Mouse (Mus musculus): ENCODE results near the gene Ergic1. TPM values are rescaled to one million over a fixed set of nuclear protein-coding genes. Genes with fewer than 3 reads are reported as not detected.

The Ergic1 gene
- polyA plus RNA-seq, 1 experiment: 39.2 TPM

GRCm38 (mm10) chr17:26681276-26681675 is 120.0 kb downstream of the Ergic1 start:
- TF ChIP-seq CTCF (IDR thresholded peaks at IDR 0.05; ENCODE audit: extremely low read depth, insufficient read depth, insufficient read length, insufficient replicate concordance): no peak
- TF ChIP-seq POLR2A (IDR thresholded peaks at IDR 0.05; ENCODE audit: low read depth, low read length): no peak
- peaks cover 12% of the 10 kb centered on the region for H3K36me3 ChIP-seq (ENCODE audit: control insufficient read depth, insufficient read depth, low read length)
- 91% methylated on average over 6 of the region's 6 CpGs for whole genome bisulfite sequencing

DNA sequence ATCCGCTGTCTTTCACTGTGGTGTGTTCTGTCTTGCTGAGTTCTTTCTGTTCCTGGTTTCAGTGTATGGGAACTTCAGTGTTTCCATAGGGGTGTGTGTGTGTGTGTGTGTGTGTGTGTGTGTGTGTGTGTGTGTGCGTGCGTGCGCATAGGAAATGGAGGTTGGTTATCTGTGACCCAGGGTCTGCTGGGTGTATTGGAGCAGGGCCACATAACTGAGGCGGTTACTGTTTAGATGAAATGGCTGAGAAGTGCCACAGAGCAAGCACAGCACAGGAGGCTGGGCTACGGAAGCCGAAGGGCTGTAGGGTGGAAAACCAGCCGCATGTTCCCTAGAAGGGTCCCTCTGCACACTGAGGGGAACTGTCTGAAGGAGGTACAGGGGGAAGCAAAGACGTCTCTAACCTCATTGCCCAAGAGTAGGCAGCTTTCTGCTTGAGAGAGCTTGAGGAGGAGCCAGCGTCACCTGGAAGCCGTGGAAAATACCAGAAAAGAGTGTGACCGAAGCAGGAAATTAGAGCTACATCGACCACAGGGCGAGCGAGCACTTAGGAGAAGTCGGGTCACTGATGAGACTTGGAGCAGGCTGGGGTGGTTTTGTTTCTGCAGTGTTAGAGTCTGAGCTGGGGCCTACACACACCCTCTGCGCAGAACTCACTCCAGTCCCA is 125.2 kb downstream of the Ergic1 start:
- no peak for DNase-seq (ENCODE audit: low read depth in 1 of 2, low spot score in 2 of 2)
- TF ChIP-seq POLR2A (IDR thresholded peaks at IDR 0.05; ENCODE audit: low read depth, low read length) (no peak), CTCF (IDR thresholded peaks at IDR 0.05; ENCODE audit: extremely low read depth, insufficient read depth, insufficient read length, insufficient replicate concordance) (no peak)
- WGBS: 71% methylated on average over 17 of the region's 17 CpGs

More at GRCm38 (mm10) chr17:26681276-26681675, 120.0 kb downstream of the Ergic1 start:
- DNase-seq (ENCODE audit: low read depth in 1 of 2, low spot score in 2 of 2): no peak
- Histone ChIP-seq H3K27me3 (ENCODE audit: control insufficient read depth, insufficient read depth, low read length) (no peaks in the 10 kb centered on the region), H3K27ac (ENCODE audit: insufficient read depth, low read length) (no peak overlapping the region), H3K4me3 (ENCODE audit: extremely low read depth, insufficient read depth, insufficient read length) (no peak overlapping the region), H3K4me1 (ENCODE audit: control insufficient read depth, insufficient read depth, insufficient read length) (peaks cover 3% of the 10 kb centered on the region; the same call in 1 of the 2 replicates)

DNA sequence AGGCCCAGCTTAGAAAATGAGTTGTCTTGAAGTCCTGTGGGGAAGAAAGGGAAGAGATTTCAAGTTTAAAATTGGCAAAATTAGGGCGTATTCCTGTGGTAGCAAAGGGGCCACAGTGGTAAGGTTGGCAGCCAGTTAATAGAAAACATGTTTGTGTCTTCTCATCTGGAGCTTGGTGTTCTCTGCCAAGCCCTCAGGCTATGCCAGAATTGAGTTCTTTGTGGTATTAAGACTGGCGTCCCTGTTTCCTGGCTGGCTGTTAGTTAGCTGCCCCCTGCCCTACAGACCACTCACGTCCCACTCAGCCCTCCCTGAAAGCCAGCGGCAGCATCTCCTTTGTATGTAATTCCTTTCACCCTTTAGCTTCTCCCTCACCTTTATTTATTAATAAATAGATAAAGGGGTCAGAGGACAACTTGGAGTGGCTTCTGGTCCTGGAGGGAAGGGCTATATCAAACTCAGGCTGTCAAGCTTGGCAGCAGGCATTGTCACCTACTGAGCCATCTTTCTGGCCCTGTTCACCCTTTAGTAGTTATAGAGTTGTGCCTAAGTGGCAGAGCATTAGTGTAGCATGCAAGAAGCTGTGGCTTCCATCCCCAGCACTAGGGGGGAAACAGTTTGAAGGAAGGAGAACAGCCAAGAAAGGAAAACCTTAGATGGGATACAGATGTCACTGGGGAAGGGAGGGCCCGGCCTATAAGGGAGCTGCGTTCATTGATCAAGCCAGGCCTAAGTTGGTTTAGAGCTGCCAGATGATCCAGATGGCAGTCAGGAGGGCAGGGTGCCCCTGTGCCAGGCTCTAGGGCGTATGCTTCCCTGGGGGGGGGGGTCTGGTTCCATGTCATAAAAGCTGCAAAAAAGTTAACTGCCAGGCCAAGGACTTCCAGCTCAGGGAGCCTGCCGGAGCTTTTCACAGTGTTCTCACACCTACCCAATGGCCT is 127.8 kb downstream of the Ergic1 start:
- TF ChIP-seq POLR2A (IDR thresholded peaks at IDR 0.05; ENCODE audit: low read depth, low read length) (no peak), CTCF (IDR thresholded peaks at IDR 0.05; ENCODE audit: extremely low read depth, insufficient read depth, insufficient read length, insufficient replicate concordance) (no peak)
- no peak for DNase-seq (ENCODE audit: low read depth in 1 of 2, low spot score in 2 of 2)
- H3K4me3 ChIP-seq (ENCODE audit: extremely low read depth, insufficient read depth, insufficient read length): no peak overlapping the region
- H3K27me3 ChIP-seq (ENCODE audit: control insufficient read depth, insufficient read depth, low read length): no peaks in the 10 kb centered on the region
- 84% methylated on average over 8 of the region's 8 CpGs for WGBS
- H3K27ac ChIP-seq (ENCODE audit: insufficient read depth, low read length): no peak overlapping the region
- H3K4me1 ChIP-seq (ENCODE audit: control insufficient read depth, insufficient read depth, insufficient read length): no peaks in the 10 kb centered on the region; the same call in 1 of the 2 replicates
- H3K36me3 ChIP-seq (ENCODE audit: control insufficient read depth, insufficient read depth, low read length): peaks cover 8% of the 10 kb centered on the region; the same call in 1 of the 2 replicates

More for the DNA sequence above, 125.2 kb downstream of the Ergic1 start:
- no peaks in the 10 kb centered on the region for H3K4me1 ChIP-seq (ENCODE audit: control insufficient read depth, insufficient read depth, insufficient read length)
- no peak overlapping the region for H3K4me3 ChIP-seq (ENCODE audit: extremely low read depth, insufficient read depth, insufficient read length)
- peaks cover 9% of the 10 kb centered on the region; the same call in 1 of the 2 replicates for H3K36me3 ChIP-seq (ENCODE audit: control insufficient read depth, insufficient read depth, low read length)
- no peaks in the 10 kb centered on the region for H3K27me3 ChIP-seq (ENCODE audit: control insufficient read depth, insufficient read depth, low read length)
- H3K27ac ChIP-seq (ENCODE audit: insufficient read depth, low read length): no peak overlapping the region

DNA sequence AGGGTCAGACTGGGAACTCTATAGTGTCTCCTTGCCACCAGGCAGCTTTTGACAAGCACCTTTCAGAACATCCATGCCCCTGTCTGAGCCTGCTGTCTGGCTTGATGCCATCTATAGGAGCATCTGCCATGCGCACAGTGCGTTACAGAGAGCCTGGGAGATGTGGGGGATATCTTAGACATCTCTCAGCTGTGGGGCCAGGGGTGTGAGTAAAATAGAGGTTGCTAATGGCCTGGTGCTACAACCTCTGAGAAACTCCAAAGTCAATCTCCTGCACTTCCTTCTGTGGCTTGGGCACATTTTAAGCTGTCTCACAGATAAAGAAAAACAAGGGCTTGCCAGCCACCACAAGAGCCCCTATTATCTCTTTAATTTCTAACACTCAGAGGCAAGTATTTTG is 128.5 kb downstream of the Ergic1 start:
- Histone ChIP-seq H3K27ac (ENCODE audit: insufficient read depth, low read length) (no peak overlapping the region), H3K4me1 (ENCODE audit: control insufficient read depth, insufficient read depth, insufficient read length) (no peaks in the 10 kb centered on the region; the same call in 1 of the 2 replicates)

DNA sequence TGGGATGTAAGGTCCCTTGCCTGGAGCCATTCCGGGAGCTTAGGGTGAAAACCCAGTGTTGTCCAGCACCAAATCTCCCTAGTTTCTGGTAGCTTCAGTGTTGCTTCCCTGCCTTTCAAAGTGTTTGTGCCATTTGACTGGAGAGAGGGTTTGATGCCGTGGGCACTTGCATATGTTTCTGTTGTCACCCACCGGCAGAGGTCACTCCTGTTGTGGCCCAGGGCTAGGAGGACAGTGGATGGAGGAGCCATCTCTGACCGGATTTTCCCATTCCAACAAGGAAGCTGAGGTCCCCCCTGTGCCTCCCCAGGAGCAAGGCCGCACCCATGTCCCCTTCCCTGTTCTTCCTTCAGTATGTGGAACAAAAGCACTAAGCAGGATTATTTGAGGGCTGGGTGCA is 128.9 kb downstream of the Ergic1 start:
- H3K27me3 ChIP-seq (ENCODE audit: control insufficient read depth, insufficient read depth, low read length): no peaks in the 10 kb centered on the region
- peaks cover 2% of the 10 kb centered on the region; the same call in 1 of the 2 replicates for H3K36me3 ChIP-seq (ENCODE audit: control insufficient read depth, insufficient read depth, low read length)
- 92% methylated on average over 5 of the region's 5 CpGs for WGBS
- H3K4me1 ChIP-seq (ENCODE audit: control insufficient read depth, insufficient read depth, insufficient read length): no peaks in the 10 kb centered on the region; the same call in 1 of the 2 replicates
- DNase-seq (ENCODE audit: low read depth in 1 of 2, low spot score in 2 of 2): no peak
- H3K4me3 ChIP-seq (ENCODE audit: extremely low read depth, insufficient read depth, insufficient read length): no peak overlapping the region
- no peak for TF ChIP-seq POLR2A (IDR thresholded peaks at IDR 0.05; ENCODE audit: low read depth, low read length)
- no peak for TF ChIP-seq CTCF (IDR thresholded peaks at IDR 0.05; ENCODE audit: extremely low read depth, insufficient read depth, insufficient read length, insufficient replicate concordance)
- no peak overlapping the region for H3K27ac ChIP-seq (ENCODE audit: insufficient read depth, low read length)

More for the DNA sequence above, 128.5 kb downstream of the Ergic1 start:
- DNase-seq (ENCODE audit: low read depth in 1 of 2, low spot score in 2 of 2): no peak
- peaks cover 2% of the 10 kb centered on the region; the same call in 1 of the 2 replicates for H3K36me3 ChIP-seq (ENCODE audit: control insufficient read depth, insufficient read depth, low read length)
- no peaks in the 10 kb centered on the region for H3K27me3 ChIP-seq (ENCODE audit: control insufficient read depth, insufficient read depth, low read length)
- H3K4me3 ChIP-seq (ENCODE audit: extremely low read depth, insufficient read depth, insufficient read length): no peak overlapping the region
- TF ChIP-seq CTCF (IDR thresholded peaks at IDR 0.05; ENCODE audit: extremely low read depth, insufficient read depth, insufficient read length, insufficient replicate concordance) (no peak), POLR2A (IDR thresholded peaks at IDR 0.05; ENCODE audit: low read depth, low read length) (no peak)
- 72% methylated on average over 2 of the region's 2 CpGs for WGBS

DNA sequence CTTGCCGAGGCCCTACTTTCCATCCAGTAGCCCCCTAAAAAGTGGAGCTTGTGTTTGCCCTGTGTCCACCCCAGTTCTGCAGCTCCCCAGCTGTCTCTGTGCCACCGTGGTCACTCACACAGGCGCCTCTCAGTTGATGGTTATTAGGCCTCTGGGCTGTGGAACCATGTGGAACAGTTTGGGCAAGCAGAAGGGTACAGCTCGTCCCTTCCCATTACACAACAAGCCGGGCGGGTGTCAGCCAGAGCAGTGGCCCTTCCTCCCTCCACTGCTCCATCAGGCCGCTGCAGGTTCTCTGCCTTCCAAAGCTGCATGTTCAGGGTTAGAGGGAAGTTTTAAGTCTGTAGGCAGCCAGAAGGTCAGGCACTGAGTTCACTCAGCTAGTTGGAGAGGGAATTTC is 129.8 kb downstream of the Ergic1 start:
- 88% methylated on average over 7 of the region's 7 CpGs for WGBS
- no peaks in the 10 kb centered on the region; the same call in 1 of the 2 replicates for H3K4me1 ChIP-seq (ENCODE audit: control insufficient read depth, insufficient read depth, insufficient read length)
- TF ChIP-seq POLR2A (IDR thresholded peaks at IDR 0.05; ENCODE audit: low read depth, low read length) (no peak), CTCF (IDR thresholded peaks at IDR 0.05; ENCODE audit: extremely low read depth, insufficient read depth, insufficient read length, insufficient replicate concordance) (no peak)
- no peak overlapping the region for H3K4me3 ChIP-seq (ENCODE audit: extremely low read depth, insufficient read depth, insufficient read length)
- peaks cover 5% of the 10 kb centered on the region for H3K36me3 ChIP-seq (ENCODE audit: control insufficient read depth, insufficient read depth, low read length)
- H3K27me3 ChIP-seq (ENCODE audit: control insufficient read depth, insufficient read depth, low read length): no peaks in the 10 kb centered on the region
- no peak overlapping the region for H3K27ac ChIP-seq (ENCODE audit: insufficient read depth, low read length)
- DNase-seq (ENCODE audit: low read depth in 1 of 2, low spot score in 2 of 2): no peak
